Mouse (Mus musculus) retina, embryonic 14.5 days (tissue): ENCODE measurements around the gene Zc3h8.

Source experiments
- DNase-seq: peaks from one replicate; pipeline ENCODE4 v3.0.0-alpha.2; 2015; ENCODE audit warnings: low spot score

Zc3h8 gene

GRCm38 (mm10) chr2:128890661-128891335 lies 53.1 kb downstream of the Zc3h8 start:
- peak; percentile 36 for DNase-seq

- no peak for DNase-seq
Measured at GRCm38 (mm10) chr2:128887866-128888550, 55.9 kb downstream of the Zc3h8 start.

GRCm38 (mm10) chr2:128885225-128885811 lies 58.6 kb downstream of the Zc3h8 start:
- no peak for DNase-seq

GRCm38 (mm10) chr2:128881236-128881635 lies 62.6 kb downstream of the Zc3h8 start:
- DNase-seq: no peak
